Mouse (Mus musculus) ovary, postnatal 10 days (tissue): ENCODE measurements around the gene Akap10.
"Not testable (repeated sequence)": the region's sequence is repeated elsewhere in the genome, so short reads cannot be mapped to it uniquely, and the experiment has no call there.

ENCODE experiments used
- DNase-seq: peaks from one replicate; pipeline ENCODE4 v3.0.0; 2022; ENCODE audit warnings: low spot score

The Akap10 gene

GRCm38 (mm10) chr11:61930098-61930517, at the start of gene Akap10:
Gene Akap10, minus strand, starts transcription at chr11:61930252.
- DNase-seq, result peak; percentile 82

DNA sequence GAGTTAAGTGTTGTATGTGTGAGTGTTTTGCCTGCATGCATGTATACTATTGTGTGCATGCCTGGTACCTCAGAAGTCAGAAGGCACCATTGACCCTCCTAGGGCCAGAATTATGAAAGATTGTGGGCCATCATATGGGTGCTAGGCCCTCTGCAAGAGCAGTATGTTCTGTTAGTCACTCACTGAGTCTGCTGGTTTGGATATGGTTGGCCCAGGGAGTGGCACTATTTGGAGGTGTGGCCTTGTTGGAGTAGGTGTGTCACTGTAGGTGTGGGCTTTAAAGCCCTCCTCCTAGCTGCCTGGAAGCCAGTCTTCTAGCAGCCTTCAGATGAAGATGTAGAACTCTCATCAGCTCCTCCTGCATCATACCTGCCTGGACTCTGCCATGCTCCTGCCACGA, 45.7 kb upstream of the Akap10 start:
- DNase-seq, result no peak

DNA sequence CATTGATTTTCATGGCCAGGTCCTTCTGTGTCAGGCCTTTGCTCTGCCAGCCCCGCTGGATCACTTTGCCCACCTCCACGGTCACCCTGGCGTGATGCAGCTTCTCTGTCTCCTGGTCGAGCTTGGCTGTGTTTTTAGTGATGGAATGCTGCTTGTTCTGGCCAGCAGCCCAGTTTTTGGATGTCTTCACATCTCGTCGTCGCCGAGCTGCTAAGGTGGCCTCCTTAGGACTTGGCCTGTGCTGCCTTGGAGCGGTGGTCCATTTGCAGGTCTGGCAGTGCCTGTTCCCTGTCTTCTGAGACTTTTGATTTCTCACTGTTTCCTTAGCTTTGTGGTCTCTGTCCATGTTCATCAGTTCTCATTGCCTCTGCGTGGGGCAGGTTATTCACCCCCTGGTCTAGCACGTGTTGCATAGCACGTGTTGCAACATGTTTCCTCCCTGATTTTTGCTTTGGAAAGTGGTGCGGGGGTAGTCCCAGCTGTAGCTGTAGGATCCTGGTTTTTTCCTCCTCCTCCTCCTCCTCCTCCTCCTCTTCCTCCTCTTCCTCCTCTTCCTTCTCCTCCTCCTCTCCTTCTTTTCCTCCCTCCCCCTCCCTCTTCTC, 44.2 kb upstream of the Akap10 start:
- DNase-seq, result no peak

DNA sequence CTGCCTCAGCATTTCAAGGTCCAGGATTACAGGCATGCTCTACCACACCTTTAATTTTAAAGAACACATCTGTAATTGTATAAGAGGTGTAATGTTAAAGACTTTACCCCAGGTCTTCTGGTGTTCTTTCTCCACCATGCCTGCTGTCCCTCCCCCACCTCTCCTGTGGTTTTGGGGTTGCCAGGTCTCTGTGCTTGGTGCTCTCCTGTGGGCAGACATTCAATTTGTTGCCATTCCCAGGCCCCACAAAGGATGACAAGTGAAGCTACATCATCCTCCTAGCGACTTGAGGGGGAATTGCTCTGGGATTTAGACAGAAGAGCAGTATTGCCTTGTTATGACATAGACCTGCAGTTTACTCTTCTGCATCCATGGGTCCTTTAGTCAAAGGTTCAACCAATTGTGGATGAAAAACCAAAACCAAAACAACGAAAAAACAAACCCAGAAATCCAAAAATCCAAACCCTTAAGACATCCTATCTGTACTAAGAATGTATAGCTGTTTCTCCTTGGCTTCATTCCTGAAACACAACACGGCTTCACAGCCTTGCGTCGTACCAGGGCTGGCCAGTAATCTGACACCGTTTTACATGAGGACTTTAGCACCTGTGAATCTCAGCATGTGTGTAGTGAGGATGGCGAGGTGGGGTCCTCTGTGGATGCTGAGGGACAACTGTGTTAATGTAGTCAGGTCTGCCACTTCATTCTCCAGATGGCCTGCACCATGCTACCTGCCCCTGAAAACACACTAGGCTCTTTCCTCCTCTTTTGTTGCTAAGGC, 41.6 kb upstream of the Akap10 start:
- no peak for DNase-seq

DNA sequence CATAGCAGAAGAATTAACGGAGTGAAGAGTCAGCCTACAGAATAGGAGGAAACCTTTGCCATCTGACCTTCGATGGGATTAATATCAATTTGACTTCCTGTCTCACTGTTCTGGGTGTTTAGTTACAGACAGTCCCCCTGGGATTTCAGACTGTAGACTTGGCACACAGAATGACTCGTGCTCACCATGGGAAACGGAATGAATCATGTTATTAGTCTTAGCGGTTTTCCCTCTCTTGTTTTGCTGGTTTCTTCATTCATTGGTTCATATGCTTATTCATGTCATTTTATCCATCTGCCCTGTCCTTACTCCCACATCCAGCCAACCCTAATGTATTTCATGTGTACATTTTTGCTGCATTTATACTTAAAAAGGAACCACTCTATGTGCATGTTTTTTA, 40.8 kb upstream of the Akap10 start:
- DNase-seq, result no peak

GRCm38 (mm10) chr11:61968875-61969274, 38.8 kb upstream of the Akap10 start:
- no peak for DNase-seq

GRCm38 (mm10) chr11:61967034-61967433, 37.0 kb upstream of the Akap10 start:
- no peak for DNase-seq

DNA sequence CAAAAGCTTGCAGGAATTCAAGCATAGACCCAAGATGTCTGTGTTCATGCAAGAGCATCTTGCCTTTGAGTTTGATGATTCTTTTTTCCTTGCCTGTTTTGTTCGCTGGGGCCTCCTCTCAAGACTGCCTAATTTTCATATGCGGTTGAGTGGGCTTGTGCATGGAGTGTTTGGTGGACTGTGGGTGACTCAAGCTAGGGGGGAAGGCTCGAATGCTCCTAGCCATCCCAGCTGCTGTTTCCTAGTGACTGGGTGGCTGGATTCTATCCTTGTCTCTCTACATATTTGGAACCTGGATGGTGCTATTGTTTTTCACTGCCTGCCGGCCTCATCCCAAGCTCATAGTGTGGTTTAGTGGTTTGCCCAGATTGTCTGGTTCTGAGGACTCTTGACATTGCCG, 34.6 kb upstream of the Akap10 start:
- DNase-seq, result no peak

DNA sequence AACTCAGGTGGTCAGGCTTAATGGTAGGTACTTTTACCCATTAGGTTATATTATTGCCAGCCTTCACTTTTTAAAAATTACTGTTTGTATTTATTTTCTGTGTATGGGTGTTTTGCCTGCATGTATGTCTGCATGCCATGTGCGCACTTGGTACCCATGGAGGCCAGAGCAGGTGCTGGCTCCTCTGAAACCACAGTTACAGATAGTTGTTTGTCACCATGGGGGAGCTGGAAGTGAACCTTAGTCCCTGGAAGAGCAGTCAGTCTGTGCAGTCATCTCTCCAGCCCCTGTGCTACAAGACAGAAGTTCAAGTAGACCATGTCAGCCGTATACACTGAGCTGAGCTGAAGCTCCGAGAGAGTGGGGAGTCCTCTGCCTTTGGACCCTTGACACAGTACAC, 33.1 kb upstream of the Akap10 start:
- no peak for DNase-seq

- no peak for DNase-seq
Observed at GRCm38 (mm10) chr11:61962684-61963083, 32.6 kb upstream of the Akap10 start.

GRCm38 (mm10) chr11:61960096-61960495, 30.0 kb upstream of the Akap10 start:
- DNase-seq, result no peak

- not testable (repeated sequence) for DNase-seq
Observed at GRCm38 (mm10) chr11:61958706-61959105, 28.7 kb upstream of the Akap10 start.

DNA sequence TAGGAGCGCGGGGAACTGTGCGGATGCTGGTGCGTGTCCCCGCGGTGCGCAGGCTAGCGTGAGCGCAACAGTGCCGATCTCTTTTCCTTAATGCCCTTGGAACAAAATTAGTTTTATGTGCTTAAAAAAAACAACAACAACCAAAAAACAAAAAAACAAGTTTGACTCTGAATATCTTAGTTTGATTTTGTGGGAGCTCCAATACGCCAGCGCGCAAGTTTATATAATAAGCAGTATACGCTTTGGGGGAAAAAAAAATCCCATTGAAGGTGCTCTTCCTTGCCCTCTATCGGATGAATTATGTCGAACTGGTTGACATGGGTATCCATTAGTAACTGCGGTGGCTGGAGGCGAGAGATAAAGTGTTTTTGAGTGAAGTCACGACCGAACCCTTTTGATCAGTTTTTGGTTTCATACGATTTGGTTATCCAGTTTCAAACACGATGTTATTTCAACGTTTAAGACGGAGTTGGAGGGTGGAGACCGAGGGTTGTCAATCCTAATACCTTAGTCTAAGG, 27.3 kb upstream of the Akap10 start:
- DNase-seq, result no peak

DNA sequence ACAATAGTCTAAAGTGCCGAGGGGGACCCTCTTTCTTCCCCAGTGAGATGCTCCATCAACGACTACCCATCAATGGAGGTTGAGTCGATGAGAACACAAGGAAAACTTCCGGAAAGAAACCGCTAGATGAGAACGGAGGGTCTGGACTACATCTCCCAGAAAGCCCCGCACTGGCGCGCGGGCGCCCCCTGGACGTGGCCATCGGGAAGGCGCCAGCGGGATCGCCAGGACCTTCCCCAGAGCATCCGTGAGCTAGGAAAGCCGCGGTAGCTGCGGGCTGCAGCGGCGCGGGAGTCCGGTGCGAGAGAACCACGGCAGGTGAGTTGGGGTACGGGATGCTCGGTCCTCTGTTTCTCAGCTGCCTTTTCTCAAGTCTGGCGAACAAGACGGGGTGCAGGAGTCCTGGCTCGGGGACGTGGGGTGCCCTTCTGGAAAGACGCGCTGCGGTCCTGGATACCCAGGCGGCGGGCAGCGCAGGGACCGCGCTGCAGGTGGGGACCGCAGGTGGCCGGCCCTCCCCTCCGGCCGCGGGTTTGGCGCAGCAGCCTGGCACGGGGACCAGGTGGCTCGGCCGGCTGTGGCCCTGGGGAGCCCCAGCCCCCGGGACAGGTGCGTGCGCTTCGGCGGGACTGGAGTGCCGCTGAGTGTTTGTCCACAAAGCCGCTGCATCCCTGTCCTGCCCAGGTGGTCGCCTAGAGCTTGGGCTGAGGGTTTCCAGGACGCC, 26.7 kb upstream of the Akap10 start, which contains the start of gene Specc1:
Gene Specc1, plus strand, starts transcription at position 192 of the 724 bp plus-strand sequence.
- peak; percentile 92 for DNase-seq

DNA sequence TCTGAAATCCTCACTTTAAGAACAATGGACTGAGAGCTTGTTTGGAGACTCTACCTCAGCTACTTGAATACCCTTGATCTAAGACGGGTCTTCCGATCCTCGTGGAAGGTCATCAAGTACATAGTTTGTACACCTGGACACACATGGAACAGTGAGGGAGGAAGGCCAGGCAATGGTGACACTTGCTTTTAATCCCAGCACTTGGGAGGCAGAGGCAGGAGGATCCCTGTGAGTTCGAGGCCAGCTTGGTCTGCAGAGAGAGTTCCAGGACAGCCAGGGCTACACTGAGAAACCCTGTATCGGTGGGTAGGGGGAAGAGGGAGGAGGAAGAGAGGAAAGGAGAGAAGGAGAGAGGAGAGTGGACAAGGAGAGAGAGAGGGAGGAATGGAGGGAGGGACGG, 25.9 kb upstream of the Akap10 start:
- DNase-seq, result no peak

GRCm38 (mm10) chr11:61955136-61955535, 25.1 kb upstream of the Akap10 start:
- DNase-seq, result no peak

DNA sequence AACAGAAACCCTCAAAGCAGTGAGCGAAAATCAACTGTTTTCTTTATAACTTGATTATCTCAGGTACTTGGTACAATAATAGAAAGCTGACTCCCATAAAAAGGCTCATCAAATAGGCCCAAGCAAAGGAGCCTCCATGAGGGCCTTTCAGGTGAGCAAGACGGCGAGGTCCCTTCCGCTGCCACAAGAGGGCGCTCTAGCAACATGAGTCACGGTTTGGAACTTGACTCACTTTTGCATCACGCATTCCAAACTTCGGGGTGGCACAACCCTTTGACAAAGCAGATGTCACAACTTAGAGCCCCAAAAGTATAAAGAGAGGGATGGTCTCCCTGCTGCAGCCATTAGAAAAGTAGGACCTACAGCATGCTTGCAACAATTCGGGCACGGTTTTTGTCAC, 20.6 kb upstream of the Akap10 start:
- peak; percentile 69 for DNase-seq

DNA sequence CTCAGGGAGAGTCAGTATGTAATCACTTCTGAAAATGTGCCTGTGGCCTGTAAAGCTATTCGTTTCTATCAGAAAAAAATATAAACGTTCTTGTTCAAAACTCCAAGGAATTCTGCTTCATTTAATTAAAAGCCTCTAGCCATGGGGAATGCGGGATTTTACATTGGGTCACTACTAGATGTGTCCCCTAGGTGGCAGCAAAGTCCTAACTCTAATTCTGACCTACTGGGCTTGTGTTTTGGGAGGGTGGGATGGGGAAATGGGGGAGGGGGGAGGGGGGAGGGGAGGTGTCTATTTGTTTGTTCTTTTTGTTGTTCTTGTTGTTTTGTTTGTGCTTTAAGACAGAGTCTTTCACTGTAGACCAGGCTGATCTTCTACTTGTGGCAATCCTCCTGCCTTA, 19.3 kb upstream of the Akap10 start:
- DNase-seq, result peak; percentile 14

DNA sequence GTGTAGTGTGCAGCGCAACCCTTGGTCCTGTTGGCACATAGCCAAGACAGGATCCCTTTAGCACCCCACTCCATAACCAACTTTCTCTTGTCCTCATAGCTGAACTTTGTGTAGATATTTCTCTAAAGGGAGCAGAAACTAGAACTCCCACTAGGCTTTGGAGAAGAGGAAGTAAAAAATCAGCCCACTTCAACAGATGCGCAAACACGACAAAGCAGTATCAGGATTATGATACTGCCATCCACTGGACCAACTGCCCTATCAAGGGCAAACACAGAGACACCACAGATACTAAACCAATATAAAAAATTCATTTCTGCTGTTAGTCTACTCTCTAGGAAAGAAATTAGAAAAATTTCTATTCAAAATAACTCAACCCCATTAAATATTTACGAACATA, 16.6 kb upstream of the Akap10 start:
- DNase-seq, result no peak

DNA sequence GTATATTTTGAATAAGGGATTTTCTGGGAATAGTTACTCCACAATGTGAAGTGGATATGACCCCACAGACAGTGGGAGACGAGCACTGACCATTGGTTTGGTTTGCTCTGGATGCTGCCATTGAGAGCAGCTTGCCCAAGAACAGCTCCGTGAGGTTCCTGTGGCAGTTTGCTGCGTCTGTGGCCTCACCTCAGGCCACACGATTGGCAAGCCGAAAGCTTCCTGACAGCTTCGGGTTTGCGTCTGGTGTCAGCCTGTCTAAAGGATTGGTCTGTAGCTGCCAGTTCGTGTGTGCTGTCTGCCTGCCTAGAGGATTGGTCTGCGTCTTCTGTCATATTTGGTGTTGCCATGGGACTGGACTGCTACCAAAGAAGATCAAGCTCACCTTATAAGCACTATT, 14.4 kb upstream of the Akap10 start:
- DNase-seq, result no peak

DNA sequence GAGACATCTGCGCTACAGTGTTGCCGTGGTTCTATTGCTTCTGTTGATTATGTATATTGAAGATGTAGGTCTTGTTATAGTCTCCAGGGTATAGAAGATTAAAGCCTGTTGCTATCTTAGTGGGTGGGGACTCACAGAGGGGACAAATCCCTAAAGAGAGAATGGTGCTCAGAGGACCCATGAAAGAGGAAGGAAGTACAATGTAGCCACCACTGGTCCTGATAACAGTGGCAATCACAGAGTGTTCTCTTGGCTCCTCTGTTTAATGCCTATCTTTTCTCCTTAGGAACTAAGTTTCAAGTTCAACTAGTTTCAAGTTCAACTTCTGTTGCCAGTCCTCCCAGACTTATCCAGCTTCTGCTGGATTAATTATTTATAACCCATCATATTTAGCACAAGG, 12.9 kb upstream of the Akap10 start:
- no peak for DNase-seq

DNA sequence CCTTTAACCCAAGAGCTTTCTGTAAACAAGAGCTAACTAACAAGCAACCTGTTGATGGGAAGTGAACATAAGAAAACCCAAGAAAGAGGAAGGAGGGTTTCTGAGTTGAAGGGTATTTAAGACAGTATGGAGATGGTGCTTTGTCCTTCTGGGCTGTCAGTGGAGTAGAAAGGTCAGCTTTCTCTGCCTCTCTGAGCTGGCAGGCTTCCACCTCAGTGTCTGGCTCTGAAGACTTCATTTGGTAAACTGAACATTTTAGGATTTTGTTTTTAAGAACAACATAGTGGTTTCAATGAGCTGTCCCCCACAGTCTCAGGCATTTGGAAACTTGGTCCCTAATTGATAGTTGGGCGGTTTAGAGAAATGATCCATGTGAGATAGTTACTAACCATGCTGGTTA, 7.7 kb upstream of the Akap10 start:
- no peak for DNase-seq
